Mouse (Mus musculus): ENCODE data around the gene Acot7. TPM values are rescaled to one million over a fixed set of nuclear protein-coding genes. Genes with fewer than 3 reads are reported as not detected.
A peak's percentile ranks its signal among the peaks of the same experiment; 100 is the strongest.

The Acot7 gene
- polyA plus RNA-seq, 1 experiment from 2014 or later, result 11.9 TPM

DNA sequence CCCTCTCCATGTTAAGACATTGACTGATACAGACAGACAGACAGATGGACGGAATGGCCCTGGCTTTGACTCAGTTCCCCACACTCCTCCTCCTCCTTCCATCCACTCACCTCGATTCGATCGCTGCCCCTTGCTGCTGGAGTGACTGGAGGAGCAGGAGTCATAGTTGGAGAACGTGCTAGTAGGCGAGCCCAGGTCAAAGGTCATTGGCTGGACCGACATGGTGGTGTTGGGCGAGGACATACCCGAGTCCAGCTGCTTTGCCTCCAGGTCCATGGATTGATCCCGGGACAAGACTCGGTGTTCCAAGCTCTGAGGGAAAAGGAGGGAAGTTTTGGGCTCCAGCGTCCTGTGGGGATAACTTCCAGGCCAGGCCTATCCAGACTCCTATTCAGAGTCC is 42.6 kb upstream of the Acot7 start:
- Histone ChIP-seq H3K36me3 (ENCODE audit: control insufficient read depth, insufficient read depth) (no peaks in the 10 kb centered on the region), H3K4me2 (ENCODE audit: low read depth, low read length) (no peak overlapping the region), H3K9me3 (replicated peaks; ENCODE audit: control insufficient read depth, low read length) (no peaks in the 10 kb centered on the region), H3K4me1 (ENCODE audit: control insufficient read depth, low read depth, low read length) (peaks cover 25% of the 10 kb centered on the region), H3K9ac (ENCODE audit: low read depth, low read length) (no peak overlapping the region), H3K27me3 (ENCODE audit: control insufficient read depth, insufficient read depth, low read depth, low read length) (peaks cover 45% of the 10 kb centered on the region), H3K4me3 (ENCODE audit: low read depth, low read length) (no peak overlapping the region), H3K27ac (ENCODE audit: low read length) (no peak overlapping the region)
- 72% methylated on average over 12 of the region's 12 CpGs for WGBS (ENCODE audit: insufficient replicate concordance)
- no peak for ATAC-seq (ENCODE audit: low read depth)

DNA sequence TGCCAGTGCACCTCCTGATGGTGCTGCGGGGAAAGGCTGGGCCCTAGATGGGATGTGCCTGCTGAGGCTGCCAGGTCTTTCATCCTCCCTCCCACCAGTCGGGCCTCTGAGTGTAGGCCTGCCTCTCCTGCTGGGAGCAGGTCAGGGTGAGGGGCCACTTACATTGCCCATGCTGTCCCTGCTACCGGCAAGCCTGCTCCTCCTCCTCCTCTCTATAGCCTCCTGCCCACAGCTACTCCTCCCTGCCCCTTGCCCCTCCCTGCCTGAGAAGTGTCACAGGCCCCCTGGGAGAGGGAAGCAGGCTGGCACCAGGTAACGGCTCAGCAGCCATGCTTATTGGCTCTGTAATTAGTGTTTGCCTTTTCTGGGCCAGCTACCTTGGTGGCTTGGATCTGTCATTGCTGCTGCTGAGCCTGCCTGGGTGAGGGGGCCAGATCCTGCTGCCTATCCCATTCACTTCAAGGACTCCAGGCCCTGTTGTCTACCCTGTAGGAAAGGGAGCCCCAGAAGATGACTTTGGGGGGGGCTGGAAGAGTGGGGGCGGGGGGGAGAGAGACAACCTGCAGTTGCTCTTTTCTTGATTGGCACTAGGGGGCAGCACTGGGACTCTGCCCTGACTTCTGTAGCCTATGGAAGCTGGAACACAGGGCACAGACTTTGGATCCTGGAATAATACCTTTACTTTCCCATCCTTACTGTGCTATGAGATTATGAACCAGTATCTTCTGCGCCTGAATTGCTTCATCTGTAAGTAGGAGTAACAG is 41.6 kb upstream of the Acot7 start:
- Histone ChIP-seq H3K27ac (ENCODE audit: low read length) (no peak overlapping the region), H3K27me3 (ENCODE audit: control insufficient read depth, insufficient read depth, low read depth, low read length) (peaks cover 43% of the 10 kb centered on the region), H3K4me2 (ENCODE audit: low read depth, low read length) (no peak overlapping the region), H3K4me3 (ENCODE audit: low read depth, low read length) (no peak overlapping the region), H3K9me3 (replicated peaks; ENCODE audit: control insufficient read depth, low read length) (no peaks in the 10 kb centered on the region), H3K36me3 (ENCODE audit: control insufficient read depth, insufficient read depth) (no peaks in the 10 kb centered on the region), H3K9ac (ENCODE audit: low read depth, low read length) (no peak overlapping the region), H3K4me1 (ENCODE audit: control insufficient read depth, low read depth, low read length) (peaks cover 16% of the 10 kb centered on the region)
- no peak for ATAC-seq (ENCODE audit: low read depth)
- WGBS (ENCODE audit: insufficient replicate concordance), result 42% methylated on average over 6 of the region's 6 CpGs

GRCm38 (mm10) chr4:152136876-152137250 is 41.1 kb upstream of the Acot7 start:
- H3K4me3 ChIP-seq (ENCODE audit: low read depth, low read length), result no peak overlapping the region
- H3K27me3 ChIP-seq (ENCODE audit: control insufficient read depth, insufficient read depth, low read depth, low read length), result peaks cover 37% of the 10 kb centered on the region
- no peaks in the 10 kb centered on the region for H3K36me3 ChIP-seq (ENCODE audit: control insufficient read depth, insufficient read depth)

DNA sequence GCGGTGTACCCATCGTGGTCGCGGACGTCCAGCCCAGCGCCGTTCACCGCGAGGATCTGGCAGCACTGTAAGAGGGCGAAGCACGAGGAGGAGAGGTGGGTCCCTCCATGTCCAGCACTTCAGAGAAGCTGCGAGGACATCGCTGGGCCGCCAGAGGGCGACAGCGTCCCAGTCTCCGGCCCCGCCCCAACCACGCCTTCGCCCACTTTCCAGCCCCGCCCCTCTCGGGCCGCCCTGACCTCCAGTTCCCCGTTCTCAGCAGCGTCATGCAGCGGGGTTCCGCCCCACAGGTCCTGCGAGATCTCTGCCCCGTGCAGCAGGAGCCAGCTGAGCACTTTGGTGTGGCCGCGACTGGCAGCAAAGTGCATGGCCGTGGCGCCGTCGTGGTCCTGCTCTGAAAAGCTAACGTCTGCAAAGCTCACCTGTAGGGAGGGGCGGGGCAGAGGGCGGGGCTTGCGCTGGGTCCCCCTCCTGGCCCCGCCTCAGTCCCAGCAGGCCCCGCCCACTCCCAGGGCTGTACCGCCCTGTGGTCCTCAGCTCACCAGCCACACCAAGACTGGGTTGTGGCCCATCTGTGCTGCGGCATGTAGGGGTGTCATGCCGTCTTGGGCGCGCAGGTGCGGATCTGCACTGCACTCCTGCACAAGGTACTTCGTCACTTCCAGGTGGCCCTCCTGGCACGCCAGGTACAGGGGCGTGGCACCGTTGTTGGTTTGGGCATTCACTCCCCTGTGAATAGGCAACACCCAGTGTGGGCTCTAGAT is 39.3 kb upstream of the Acot7 start:
- WGBS (ENCODE audit: insufficient replicate concordance), result 2% methylated on average over 51 of the region's 51 CpGs
- peak overlapping the region; percentile 74 for H3K4me2 ChIP-seq (ENCODE audit: low read depth, low read length)
- H3K4me3 ChIP-seq (ENCODE audit: low read depth, low read length), result peak overlapping the region; percentile 64
- no peak overlapping the region; the same call in 1 of the 2 replicates for H3K9ac ChIP-seq (ENCODE audit: low read depth, low read length)
- peak; percentile 87 for ATAC-seq (ENCODE audit: low read depth)
- H3K27ac ChIP-seq (ENCODE audit: low read length), result no peak overlapping the region
- H3K36me3 ChIP-seq (ENCODE audit: control insufficient read depth, insufficient read depth), result no peaks in the 10 kb centered on the region
- no peaks in the 10 kb centered on the region; the same call in 1 of the 2 replicates for H3K9me3 ChIP-seq (replicated peaks; ENCODE audit: control insufficient read depth, low read length)
- peaks cover 19% of the 10 kb centered on the region for H3K27me3 ChIP-seq (ENCODE audit: control insufficient read depth, insufficient read depth, low read depth, low read length)
- peaks cover 12% of the 10 kb centered on the region for H3K4me1 ChIP-seq (ENCODE audit: control insufficient read depth, low read depth, low read length)

More at GRCm38 (mm10) chr4:152136876-152137250, 41.1 kb upstream of the Acot7 start:
- no peak overlapping the region for H3K9ac ChIP-seq (ENCODE audit: low read depth, low read length)
- 81% methylated on average over 2 of the region's 2 CpGs for WGBS (ENCODE audit: insufficient replicate concordance)
- H3K9me3 ChIP-seq (replicated peaks; ENCODE audit: control insufficient read depth, low read length), result no peaks in the 10 kb centered on the region
- H3K4me1 ChIP-seq (ENCODE audit: control insufficient read depth, low read depth, low read length), result peaks cover 13% of the 10 kb centered on the region
- no peak for ATAC-seq (ENCODE audit: low read depth)
- no peak overlapping the region for H3K4me2 ChIP-seq (ENCODE audit: low read depth, low read length)
- H3K27ac ChIP-seq (ENCODE audit: low read length), result no peak overlapping the region

DNA sequence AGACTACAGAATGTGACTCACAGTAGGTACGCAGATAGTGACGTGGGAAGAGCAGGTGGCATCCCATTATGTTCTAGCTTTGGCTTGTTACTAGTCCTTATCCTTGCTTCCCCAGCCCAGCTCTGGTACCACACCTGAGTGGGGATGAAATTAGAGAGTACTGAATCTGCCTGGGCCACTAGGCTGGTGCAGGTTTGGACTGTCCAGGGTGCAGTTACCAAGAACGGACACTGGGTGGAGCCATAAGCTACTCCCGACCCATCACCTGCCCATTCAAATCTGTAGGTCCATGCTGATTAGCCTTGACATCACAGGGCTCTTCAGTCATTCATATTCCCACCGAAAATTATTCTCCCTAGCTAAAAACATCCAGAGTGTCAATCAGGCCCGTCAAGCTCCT is 37.5 kb upstream of the Acot7 start:
- no peak for ATAC-seq (ENCODE audit: low read depth)
- 30% methylated on average over 6 of the region's 6 CpGs for WGBS (ENCODE audit: insufficient replicate concordance)
- no peak overlapping the region for H3K9ac ChIP-seq (ENCODE audit: low read depth, low read length)
- peaks cover 11% of the 10 kb centered on the region; the same call in 1 of the 2 replicates for H3K27me3 ChIP-seq (ENCODE audit: control insufficient read depth, insufficient read depth, low read depth, low read length)
- no peak overlapping the region for H3K4me2 ChIP-seq (ENCODE audit: low read depth, low read length)
- H3K9me3 ChIP-seq (replicated peaks; ENCODE audit: control insufficient read depth, low read length), result no peaks in the 10 kb centered on the region; the same call in 1 of the 2 replicates
- no peaks in the 10 kb centered on the region for H3K36me3 ChIP-seq (ENCODE audit: control insufficient read depth, insufficient read depth)
- H3K27ac ChIP-seq (ENCODE audit: low read length), result no peak overlapping the region
- H3K4me3 ChIP-seq (ENCODE audit: low read depth, low read length), result no peak overlapping the region
- peaks cover 12% of the 10 kb centered on the region for H3K4me1 ChIP-seq (ENCODE audit: control insufficient read depth, low read depth, low read length)

DNA sequence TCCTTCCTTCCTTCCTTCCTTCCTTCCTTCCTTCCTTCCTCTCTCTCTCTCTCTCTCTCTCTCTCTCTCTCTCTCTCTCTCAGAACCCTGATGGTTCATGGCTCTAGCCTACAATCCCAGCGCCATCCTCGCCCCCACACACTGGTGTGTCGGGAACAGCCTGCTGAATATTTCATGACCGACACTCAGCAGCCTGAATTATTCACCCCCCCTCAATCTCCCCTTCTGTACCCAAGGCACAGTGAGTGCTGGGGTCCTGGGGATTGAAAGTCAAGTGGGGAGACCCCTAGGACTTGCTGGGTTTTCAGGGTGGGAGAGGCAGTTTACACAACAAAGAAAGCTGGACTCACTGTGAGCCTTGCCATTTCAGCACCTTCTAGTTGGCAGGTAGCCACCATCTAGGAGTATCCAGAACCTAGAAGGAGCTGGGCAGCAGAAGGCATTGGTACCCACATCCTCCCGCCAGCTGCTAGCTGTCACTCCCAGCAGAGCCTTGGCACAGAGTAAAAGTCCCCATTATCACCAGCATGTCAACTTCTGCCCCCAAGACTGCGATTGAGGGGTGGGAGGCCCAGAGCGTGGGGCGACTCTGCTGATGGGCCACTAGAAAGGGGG is 36.3 kb upstream of the Acot7 start:
- H3K4me1 ChIP-seq (ENCODE audit: control insufficient read depth, low read depth, low read length), result peaks cover 12% of the 10 kb centered on the region
- no peak for ATAC-seq (ENCODE audit: low read depth)
- H3K9ac ChIP-seq (ENCODE audit: low read depth, low read length), result no peak overlapping the region
- no peaks in the 10 kb centered on the region; the same call in 1 of the 2 replicates for H3K9me3 ChIP-seq (replicated peaks; ENCODE audit: control insufficient read depth, low read length)
- H3K27ac ChIP-seq (ENCODE audit: low read length), result no peak overlapping the region
- H3K4me2 ChIP-seq (ENCODE audit: low read depth, low read length), result no peak overlapping the region
- 53% methylated on average over 8 of the region's 8 CpGs for WGBS (ENCODE audit: insufficient replicate concordance)
- H3K36me3 ChIP-seq (ENCODE audit: control insufficient read depth, insufficient read depth), result no peaks in the 10 kb centered on the region
- H3K27me3 ChIP-seq (ENCODE audit: control insufficient read depth, insufficient read depth, low read depth, low read length), result peaks cover 11% of the 10 kb centered on the region; the same call in 1 of the 2 replicates
- H3K4me3 ChIP-seq (ENCODE audit: low read depth, low read length), result no peak overlapping the region

GRCm38 (mm10) chr4:152143632-152144031 is 34.3 kb upstream of the Acot7 start:
- 21% methylated on average over 1 of the region's 1 CpGs for WGBS (ENCODE audit: insufficient replicate concordance)
- ATAC-seq (ENCODE audit: low read depth), result no peak
- no peak overlapping the region for H3K4me3 ChIP-seq (ENCODE audit: low read depth, low read length)

GRCm38 (mm10) chr4:152145473-152145872 is 32.5 kb upstream of the Acot7 start:
- no peak overlapping the region for H3K9ac ChIP-seq (ENCODE audit: low read depth, low read length)
- H3K4me3 ChIP-seq (ENCODE audit: low read depth, low read length), result no peak overlapping the region
- no peak overlapping the region for H3K4me2 ChIP-seq (ENCODE audit: low read depth, low read length)
- H3K36me3 ChIP-seq (ENCODE audit: control insufficient read depth, insufficient read depth), result no peaks in the 10 kb centered on the region
- H3K4me1 ChIP-seq (ENCODE audit: control insufficient read depth, low read depth, low read length), result no peaks in the 10 kb centered on the region
- H3K9me3 ChIP-seq (replicated peaks; ENCODE audit: control insufficient read depth, low read length), result no peaks in the 10 kb centered on the region; the same call in 1 of the 2 replicates
- peaks cover 14% of the 10 kb centered on the region for H3K27me3 ChIP-seq (ENCODE audit: control insufficient read depth, insufficient read depth, low read depth, low read length)
- H3K27ac ChIP-seq (ENCODE audit: low read length), result no peak overlapping the region
- WGBS (ENCODE audit: insufficient replicate concordance), result 46% methylated on average over 10 of the region's 10 CpGs
- no peak; the same call in 1 of the 2 replicates for ATAC-seq (ENCODE audit: low read depth)

More at GRCm38 (mm10) chr4:152143632-152144031, 34.3 kb upstream of the Acot7 start:
- Histone ChIP-seq H3K9ac (ENCODE audit: low read depth, low read length) (no peak overlapping the region), H3K4me2 (ENCODE audit: low read depth, low read length) (no peak overlapping the region), H3K4me1 (ENCODE audit: control insufficient read depth, low read depth, low read length) (peaks cover 5% of the 10 kb centered on the region), H3K27me3 (ENCODE audit: control insufficient read depth, insufficient read depth, low read depth, low read length) (peaks cover 11% of the 10 kb centered on the region; the same call in 1 of the 2 replicates), H3K27ac (ENCODE audit: low read length) (no peak overlapping the region), H3K36me3 (ENCODE audit: control insufficient read depth, insufficient read depth) (no peaks in the 10 kb centered on the region), H3K9me3 (replicated peaks; ENCODE audit: control insufficient read depth, low read length) (no peaks in the 10 kb centered on the region; the same call in 1 of the 2 replicates)
